Mouse (Mus musculus) adrenal gland, postnatal 4 days (tissue): ENCODE results near the gene Tnnt2. TPM values are rescaled to one million over a fixed set of nuclear protein-coding genes. Genes with fewer than 3 reads are reported as not detected.

ENCODE experiments used
- DNase-seq, 2 experiments: peaks; one replicate each; pipeline ENCODE4 v3.0.0; 2021 to 2022; ENCODE audit warnings: low spot score in 2 of 2, mixed read lengths in 2 of 2
- total RNA-seq, 2 experiments: library from RNA; stranded (reverse); gene quantifications; 2 replicates each; pipeline ENCODE4 v1.2.3; 2021

Tnnt2 gene
- total RNA-seq, 2 experiments from 2014 or later = 2.4 to 4.2 TPM

DNA sequence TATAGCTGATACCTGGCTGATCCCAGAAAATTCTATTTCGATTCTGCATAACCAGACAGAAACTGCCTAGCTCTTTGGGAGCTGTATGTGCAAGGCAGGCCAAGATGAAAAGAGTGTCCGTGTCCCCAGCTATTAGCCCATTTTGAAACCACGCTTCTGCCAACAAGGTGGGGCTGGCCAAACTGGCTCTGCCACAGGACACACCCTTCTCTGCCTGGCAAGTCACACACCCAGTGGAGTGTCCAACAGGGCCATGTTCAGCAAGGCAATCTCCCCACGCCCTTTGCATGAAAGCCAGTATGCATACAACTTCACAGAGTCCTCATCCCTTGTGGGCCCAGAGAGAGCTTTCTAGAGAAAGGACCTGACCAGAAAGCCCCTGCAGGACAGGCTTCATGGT is 59.2 kb downstream of the Tnnt2 start:
- no peak for DNase-seq

DNA sequence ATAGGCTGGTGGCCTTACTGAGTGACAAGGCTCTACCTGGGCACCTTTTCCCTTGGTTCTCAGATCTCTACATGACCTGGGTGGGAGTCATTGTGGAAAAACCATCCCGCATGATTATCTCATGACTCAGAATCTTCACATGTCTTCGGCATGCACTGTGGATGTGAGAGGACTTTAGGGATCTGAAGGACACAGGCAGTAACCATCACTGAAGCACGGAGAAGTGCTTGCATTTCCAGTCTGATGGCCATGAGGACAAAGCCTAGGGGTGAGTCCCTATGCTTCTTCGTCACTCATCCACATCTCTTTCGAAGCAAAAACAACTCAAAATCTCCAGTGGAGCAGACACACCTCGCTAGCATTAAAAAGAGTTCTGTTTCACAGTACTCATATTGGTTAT is 63.1 kb downstream of the Tnnt2 start:
- DNase-seq = no peak

DNA sequence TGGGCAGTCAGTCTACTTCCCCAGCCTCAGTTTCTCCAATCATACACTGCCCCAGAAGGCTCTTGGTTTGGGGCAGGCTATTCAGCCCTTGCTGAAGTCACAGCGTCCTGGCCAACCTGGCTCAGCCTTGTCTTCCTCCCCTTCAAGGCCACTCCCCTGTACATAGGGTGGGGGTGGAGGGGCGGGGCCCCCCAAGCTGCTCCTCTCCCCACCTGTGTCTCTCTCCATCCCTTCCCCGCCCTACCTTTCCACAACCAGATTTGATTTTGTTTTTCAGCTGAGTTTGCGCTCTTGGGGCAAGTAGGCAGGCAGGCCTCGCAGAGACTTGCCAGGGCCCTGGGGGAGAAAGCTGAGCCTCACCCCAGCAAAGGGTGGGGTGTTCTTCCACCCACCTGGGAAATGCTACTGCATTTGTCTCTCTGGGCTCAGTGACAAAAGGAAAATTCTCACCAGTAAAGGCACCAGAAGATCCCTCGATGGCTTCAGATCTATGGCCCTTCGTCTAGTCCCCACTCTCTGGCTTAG is 63.9 kb downstream of the Tnnt2 start:
- no peak for DNase-seq

Other genes with a start within 250 kb of the Tnnt2 start
- gene Nav1, start 229.1 kb upstream of the Tnnt2 start, total RNA-seq = 10 to 100 TPM; 37.2 to 41.6 TPM
- gene Csrp1, start 116.3 kb upstream of the Tnnt2 start, total RNA-seq = 100 to 1,000 TPM in 1 of 2 experiments, 10 to 100 TPM in 1; 98.5 to 108 TPM
- gene Phlda3, start 70.2 kb upstream of the Tnnt2 start, total RNA-seq = 10 to 100 TPM; 25.1 to 33.6 TPM
- gene Tnni1, start 56.9 kb upstream of the Tnnt2 start, total RNA-seq = 10 to 100 TPM in 1 of 2 experiments, 1 to 10 TPM in 1; 4.4 to 13.1 TPM
- 1 to 10 TPM in 1 of 2 experiments, under 1 TPM in 1; 0.25 to 5.5 TPM for gene Lad1, start 17.8 kb upstream of the Tnnt2 start, total RNA-seq
- gene Pkp1, start 82.9 kb downstream of the Tnnt2 start, total RNA-seq = not detected
- 1 to 10 TPM in 1 of 2 experiments, under 1 TPM in 1; 0.28 to 2.4 TPM for gene Igfn1, start 170.0 kb downstream of the Tnnt2 start, total RNA-seq
- 10 to 100 TPM; 68.3 to 69.2 TPM for gene Tmem9, start 171.8 kb downstream of the Tnnt2 start, total RNA-seq
- gene Ascl5, start 214.4 kb downstream of the Tnnt2 start, total RNA-seq = not detected
- gene Cacna1s, start 216.4 kb downstream of the Tnnt2 start, total RNA-seq = 1 to 10 TPM; 6.0 to 9.7 TPM